Mouse (Mus musculus): ENCODE data around the gene Pigk. TPM values are rescaled to one million over a fixed set of nuclear protein-coding genes. Genes with fewer than 3 reads are reported as not detected.
"Not testable (repeated sequence)": the region's sequence is repeated elsewhere in the genome, so short reads cannot be mapped to it uniquely, and the experiment has no call there.

Pigk gene
- polyA plus RNA-seq, 1 experiment from 2014 or later = 37.1 TPM

DNA sequence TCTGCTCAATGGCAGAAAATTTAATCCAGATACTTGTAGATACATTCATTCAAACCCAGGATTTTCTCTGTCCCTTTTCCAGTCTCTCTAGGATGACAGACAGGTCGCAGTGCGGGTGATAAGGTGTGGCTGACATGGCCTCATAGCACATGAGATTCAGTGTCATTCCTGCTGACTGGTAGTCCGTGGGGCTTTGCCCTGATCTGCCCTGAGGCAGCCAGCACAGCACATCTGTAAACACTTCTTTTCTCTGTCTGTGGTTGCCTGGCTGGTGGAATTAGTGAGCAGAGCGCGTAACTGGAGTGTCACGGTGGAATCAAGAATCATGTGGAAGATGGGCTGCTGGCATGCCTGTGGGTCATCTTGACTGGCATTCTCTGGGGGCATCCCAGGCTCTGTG is 56.2 kb downstream of the Pigk start:
- H3K9me3 ChIP-seq = no peaks in the 10 kb centered on the region
- no peak for ATAC-seq (ENCODE audit: extremely low read depth, insufficient number of reproducible peaks, low FRiP score, low TSS enrichment)
- H3K4me2 ChIP-seq = no peak overlapping the region
- 76% methylated on average over 6 of the region's 6 CpGs for WGBS
- no peak overlapping the region for H3K9ac ChIP-seq
- no peak overlapping the region for H3K4me3 ChIP-seq
- H3K27ac ChIP-seq (replicated peaks) = no peak overlapping the region
- H3K27me3 ChIP-seq (replicated peaks) = no peaks in the 10 kb centered on the region
- H3K36me3 ChIP-seq = peaks cover 44% of the 10 kb centered on the region
- H3K4me1 ChIP-seq = peaks cover 10% of the 10 kb centered on the region

DNA sequence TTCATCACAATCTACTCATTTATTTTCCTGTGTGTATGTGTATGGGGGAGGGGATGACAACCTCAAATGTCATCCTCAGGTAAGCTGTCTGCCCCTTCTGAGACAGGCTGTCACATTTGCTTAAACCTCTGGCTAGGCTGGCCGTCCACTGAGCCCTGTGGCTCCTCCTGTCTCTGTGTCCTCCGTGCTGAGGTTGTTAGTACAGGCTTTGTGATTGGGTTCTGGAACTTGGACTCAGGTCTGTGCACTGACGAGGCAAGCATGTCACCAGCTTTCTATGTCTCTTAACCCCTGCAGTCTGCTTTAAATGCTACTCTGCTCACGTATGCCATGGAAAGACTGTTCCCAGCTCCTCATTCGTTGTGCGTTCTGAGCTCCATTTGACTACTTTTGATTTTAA is 62.5 kb downstream of the Pigk start:
- Histone ChIP-seq H3K4me1 (no peaks in the 10 kb centered on the region), H3K9me3 (no peaks in the 10 kb centered on the region), H3K36me3 (0 out of 2 replicates have a peak, but pooled peaks cover 9% of the 10 kb centered on the region), H3K9ac (no peak overlapping the region), H3K4me3 (no peak overlapping the region), H3K27me3 (replicated peaks) (no peaks in the 10 kb centered on the region), H3K27ac (replicated peaks) (no peak overlapping the region), H3K4me2 (no peak overlapping the region)
- 76% methylated on average over 6 of the region's 6 CpGs for WGBS
- ATAC-seq (ENCODE audit: extremely low read depth, insufficient number of reproducible peaks, low FRiP score, low TSS enrichment) = no peak

DNA sequence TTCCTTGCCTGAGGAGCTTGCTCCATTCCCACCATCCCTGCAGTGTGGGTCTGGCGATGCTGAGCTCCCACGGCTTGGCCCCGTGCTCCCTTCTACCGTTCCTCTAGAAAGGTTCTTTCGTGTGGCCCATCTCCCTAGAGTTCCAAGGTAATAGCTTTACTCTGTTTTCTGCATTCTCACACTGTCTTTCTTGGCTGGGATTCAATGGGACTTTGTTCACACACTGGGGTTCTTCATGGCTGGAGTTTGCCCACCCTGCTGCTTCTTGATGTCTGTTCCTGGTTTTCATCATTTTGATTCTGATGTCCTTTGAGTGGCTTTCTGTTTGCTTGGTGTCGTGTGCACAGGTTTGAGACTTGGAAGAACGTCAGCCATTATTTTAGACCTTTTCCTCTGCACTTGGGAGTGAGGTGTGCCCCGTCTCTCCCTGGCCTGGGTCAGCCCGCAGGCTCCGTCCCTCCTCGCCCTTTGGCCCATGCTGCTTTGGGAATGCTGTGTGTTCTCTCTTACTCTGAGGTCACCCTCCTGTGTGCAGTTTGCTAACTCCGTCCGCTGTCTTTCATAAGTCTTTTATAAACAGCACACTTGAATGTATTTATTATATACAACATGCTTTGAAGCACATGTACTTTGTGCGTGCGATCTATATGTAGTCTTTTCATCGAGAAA is 63.1 kb downstream of the Pigk start:
- H3K27ac ChIP-seq (replicated peaks) = no peak overlapping the region
- H3K4me1 ChIP-seq = no peaks in the 10 kb centered on the region
- 0 out of 2 replicates have a peak, but pooled peaks cover 4% of the 10 kb centered on the region for H3K36me3 ChIP-seq
- ATAC-seq (ENCODE audit: extremely low read depth, insufficient number of reproducible peaks, low FRiP score, low TSS enrichment) = no peak
- no peak overlapping the region for H3K9ac ChIP-seq
- H3K4me3 ChIP-seq = no peak overlapping the region
- no peaks in the 10 kb centered on the region for H3K9me3 ChIP-seq
- no peaks in the 10 kb centered on the region for H3K27me3 ChIP-seq (replicated peaks)
- 81% methylated on average over 16 of the region's 16 CpGs for WGBS
- no peak overlapping the region for H3K4me2 ChIP-seq

DNA sequence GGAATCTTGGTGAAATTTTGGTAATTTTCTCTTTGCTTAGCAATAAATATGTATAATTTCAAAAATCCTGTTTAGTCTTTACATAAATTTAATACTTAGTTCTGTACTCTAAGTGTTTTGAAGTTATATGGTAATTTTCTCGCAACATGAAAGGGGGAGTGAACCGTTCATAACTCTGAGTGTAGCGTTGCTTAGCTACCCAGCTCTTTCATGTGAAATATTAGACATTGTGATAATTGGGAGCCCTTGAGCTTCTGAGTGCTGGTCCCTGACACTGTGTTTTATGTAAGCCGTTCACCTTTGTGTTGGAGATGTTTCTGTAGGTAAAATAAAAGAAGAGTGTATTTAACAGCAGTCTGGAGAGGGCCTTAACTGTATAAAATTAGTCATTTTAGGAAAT is 65.9 kb downstream of the Pigk start:
- H3K36me3 ChIP-seq = no peaks in the 10 kb centered on the region
- H3K9ac ChIP-seq = no peak overlapping the region
- no peak overlapping the region for H3K4me2 ChIP-seq
- no peaks in the 10 kb centered on the region for H3K9me3 ChIP-seq
- no peaks in the 10 kb centered on the region for H3K27me3 ChIP-seq (replicated peaks)
- peaks cover 3% of the 10 kb centered on the region; the same call in 1 of the 2 replicates for H3K4me1 ChIP-seq
- H3K27ac ChIP-seq (replicated peaks) = no peak overlapping the region
- no peak for ATAC-seq (ENCODE audit: extremely low read depth, insufficient number of reproducible peaks, low FRiP score, low TSS enrichment)
- H3K4me3 ChIP-seq = no peak overlapping the region
- 85% methylated on average over 4 of the region's 4 CpGs for WGBS

DNA sequence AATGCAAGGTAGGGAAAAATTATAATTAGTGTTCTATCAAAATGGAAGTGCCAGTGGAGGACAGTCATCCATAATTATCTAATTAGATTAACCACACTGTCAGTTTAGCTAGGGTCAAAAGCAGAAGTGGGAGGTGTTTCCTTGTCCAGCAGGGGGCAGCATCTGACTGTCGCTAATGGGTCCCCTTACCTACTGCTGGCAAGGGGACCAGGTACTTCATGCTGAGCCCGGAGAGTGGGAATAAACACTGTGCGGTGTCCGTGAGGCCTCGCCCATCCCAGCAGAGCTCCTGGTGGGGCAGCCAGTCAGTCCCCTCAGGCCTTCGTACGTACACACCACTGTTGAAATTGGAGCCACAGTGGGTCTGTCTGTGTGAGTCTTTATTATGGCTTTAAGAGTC is 69.9 kb downstream of the Pigk start:
- Histone ChIP-seq H3K9ac (no peak overlapping the region), H3K4me3 (no peak overlapping the region), H3K9me3 (no peaks in the 10 kb centered on the region), H3K36me3 (peaks cover 13% of the 10 kb centered on the region), H3K27me3 (replicated peaks) (no peaks in the 10 kb centered on the region), H3K4me1 (peaks cover 3% of the 10 kb centered on the region; the same call in 1 of the 2 replicates), H3K27ac (replicated peaks) (no peak overlapping the region), H3K4me2 (no peak overlapping the region)
- no peak for ATAC-seq (ENCODE audit: extremely low read depth, insufficient number of reproducible peaks, low FRiP score, low TSS enrichment)
- 30% methylated on average over 7 of the region's 7 CpGs for WGBS

DNA sequence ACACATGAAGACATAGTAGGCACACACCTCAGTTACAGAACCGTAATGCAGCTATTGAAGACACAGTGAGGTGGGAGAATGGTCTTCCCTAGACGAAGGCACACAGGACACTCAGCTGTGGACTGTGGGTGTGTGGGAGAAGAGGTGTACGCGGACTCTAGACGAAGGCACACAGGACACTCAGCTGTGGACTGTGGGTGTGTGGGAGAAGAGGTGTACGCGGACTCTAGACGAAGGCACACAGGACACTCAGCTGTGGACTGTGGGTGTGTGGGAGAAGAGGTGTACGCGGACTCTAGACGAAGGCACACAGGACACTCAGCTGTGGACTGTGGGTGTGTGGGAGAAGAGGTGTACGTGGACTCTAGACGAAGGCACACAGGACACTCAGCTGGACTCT is 70.5 kb downstream of the Pigk start:
- H3K4me3 ChIP-seq; ATAC-seq (ENCODE audit: extremely low read depth, insufficient number of reproducible peaks, low FRiP score, low TSS enrichment); H3K4me1 ChIP-seq; H3K9me3 ChIP-seq; H3K27me3 ChIP-seq (replicated peaks); H3K4me2 ChIP-seq; H3K27ac ChIP-seq (replicated peaks); H3K9ac ChIP-seq: not testable (repeated sequence)
- 89% methylated on average over 10 of the region's 13 CpGs for WGBS
- H3K36me3 ChIP-seq = peaks cover 13% of the 10 kb centered on the region

DNA sequence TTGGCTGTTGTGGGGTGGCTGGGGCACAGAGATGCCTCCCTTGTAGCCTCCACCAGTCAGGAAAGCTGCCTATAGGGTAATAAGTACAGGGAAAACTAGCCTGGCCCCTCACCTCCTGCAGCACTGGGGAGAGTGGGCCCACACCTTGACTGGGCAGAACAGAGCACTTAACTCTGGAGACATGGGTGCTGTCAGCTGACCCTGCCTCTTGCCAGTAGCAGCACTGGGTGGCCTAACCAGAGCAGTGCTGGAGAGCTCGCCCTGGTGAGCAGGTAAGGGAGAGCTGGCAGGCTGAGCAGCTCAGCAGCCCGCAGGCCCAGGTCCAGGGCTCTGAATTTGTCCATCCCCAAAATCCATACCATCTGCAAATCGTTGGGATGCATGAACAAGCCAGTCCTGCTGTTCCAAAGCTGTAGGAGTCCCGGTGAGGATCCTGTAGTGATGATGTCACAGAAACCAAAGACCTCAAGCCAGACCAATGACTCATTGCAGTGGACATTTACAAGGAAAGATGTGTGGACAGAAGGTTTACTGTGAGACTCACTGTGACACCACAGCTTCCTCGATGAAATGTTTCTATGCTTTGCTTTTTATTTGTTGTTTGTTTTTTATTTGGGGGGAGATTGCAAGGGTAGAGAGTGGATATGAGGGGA is 74.5 kb downstream of the Pigk start:
- H3K9me3 ChIP-seq; H3K9ac ChIP-seq; H3K27me3 ChIP-seq (replicated peaks); H3K4me2 ChIP-seq; H3K27ac ChIP-seq (replicated peaks); H3K4me1 ChIP-seq; H3K4me3 ChIP-seq; ATAC-seq (ENCODE audit: extremely low read depth, insufficient number of reproducible peaks, low FRiP score, low TSS enrichment): not testable (repeated sequence)
- WGBS = 82% methylated on average over 5 of the region's 5 CpGs
- peaks cover 32% of the 10 kb centered on the region for H3K36me3 ChIP-seq

DNA sequence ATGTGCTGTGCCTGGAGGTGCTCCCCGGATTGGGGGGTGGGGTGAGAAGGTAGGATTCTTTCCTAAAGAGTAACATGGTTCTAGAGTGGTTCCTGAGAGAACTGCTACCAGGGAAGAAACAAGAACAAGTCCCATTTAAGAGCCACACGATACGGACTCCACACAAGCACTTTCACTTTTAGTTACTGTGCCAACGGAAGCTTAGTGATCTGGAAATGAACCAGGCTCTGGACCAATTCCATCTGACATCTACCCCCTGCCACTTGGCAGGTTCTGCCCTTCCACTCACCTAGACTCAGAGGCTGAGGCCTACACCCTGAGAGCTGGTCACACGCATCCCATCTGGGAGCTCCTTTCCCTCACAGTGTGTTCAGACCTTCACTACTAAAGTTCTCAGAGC is 78.7 kb downstream of the Pigk start:
- no peak overlapping the region for H3K9ac ChIP-seq
- no peak overlapping the region for H3K4me3 ChIP-seq
- no peak overlapping the region for H3K4me2 ChIP-seq
- peaks cover 6% of the 10 kb centered on the region; the same call in 1 of the 2 replicates for H3K9me3 ChIP-seq
- 89% methylated on average over 5 of the region's 5 CpGs for WGBS
- peaks cover 5% of the 10 kb centered on the region; the same call in 1 of the 2 replicates for H3K4me1 ChIP-seq
- no peak overlapping the region for H3K27ac ChIP-seq (replicated peaks)
- H3K36me3 ChIP-seq = peaks cover 32% of the 10 kb centered on the region
- no peaks in the 10 kb centered on the region for H3K27me3 ChIP-seq (replicated peaks)
- ATAC-seq (ENCODE audit: extremely low read depth, insufficient number of reproducible peaks, low FRiP score, low TSS enrichment) = no peak

DNA sequence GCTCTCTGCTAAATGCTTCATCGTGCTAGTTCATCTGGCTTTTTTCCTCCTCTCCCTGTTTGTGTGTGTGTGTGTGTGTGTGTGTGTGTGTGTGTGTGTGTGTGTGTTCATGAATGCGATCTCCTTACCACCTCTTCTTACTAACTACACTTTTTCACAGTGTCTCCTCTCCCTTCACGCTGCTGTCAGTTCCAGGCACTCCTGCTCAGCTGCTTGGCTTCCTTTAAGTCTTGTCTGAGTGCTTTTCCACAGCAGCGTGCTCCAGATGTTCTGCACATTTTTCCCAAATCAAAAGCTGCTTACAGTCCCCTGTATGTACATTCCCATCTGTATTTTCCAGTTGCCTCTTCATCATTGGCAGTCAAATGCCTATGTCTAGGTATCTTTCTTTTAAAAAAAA is 79.1 kb downstream of the Pigk start:
- Histone ChIP-seq H3K36me3 (peaks cover 31% of the 10 kb centered on the region), H3K27me3 (replicated peaks) (no peaks in the 10 kb centered on the region), H3K4me2 (no peak overlapping the region), H3K27ac (replicated peaks) (no peak overlapping the region), H3K9me3 (peaks cover 6% of the 10 kb centered on the region; the same call in 1 of the 2 replicates), H3K9ac (no peak overlapping the region), H3K4me3 (no peak overlapping the region), H3K4me1 (peaks cover 5% of the 10 kb centered on the region; the same call in 1 of the 2 replicates)
- 89% methylated on average over 4 of the region's 4 CpGs for WGBS
- no peak for ATAC-seq (ENCODE audit: extremely low read depth, insufficient number of reproducible peaks, low FRiP score, low TSS enrichment)

DNA sequence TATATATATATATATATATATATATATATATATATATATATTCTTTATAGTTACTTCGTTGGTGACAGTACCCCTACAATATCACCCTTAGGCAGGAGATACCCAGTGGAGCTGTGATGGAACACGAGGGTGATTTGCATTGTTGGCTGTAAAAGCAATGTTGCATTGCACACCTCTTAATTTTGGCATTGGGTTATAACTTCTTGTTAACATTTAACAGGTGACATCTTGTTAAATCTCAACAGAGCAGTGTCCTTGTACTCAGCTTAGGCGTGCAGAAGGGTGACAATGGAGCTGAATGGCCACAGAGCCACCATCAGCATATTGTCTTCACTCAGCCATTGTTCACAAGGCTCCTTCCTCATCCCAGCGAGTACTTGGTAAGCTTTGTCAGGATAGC is 82.3 kb downstream of the Pigk start:
- Histone ChIP-seq H3K36me3 (peaks cover 18% of the 10 kb centered on the region), H3K4me3 (no peak overlapping the region), H3K27ac (replicated peaks) (no peak overlapping the region), H3K9me3 (peaks cover 14% of the 10 kb centered on the region; the same call in 1 of the 2 replicates), H3K27me3 (replicated peaks) (no peaks in the 10 kb centered on the region), H3K9ac (no peak overlapping the region), H3K4me2 (no peak overlapping the region), H3K4me1 (peaks cover 5% of the 10 kb centered on the region; the same call in 1 of the 2 replicates)
- 88% methylated on average over 4 of the region's 4 CpGs for WGBS
- ATAC-seq (ENCODE audit: extremely low read depth, insufficient number of reproducible peaks, low FRiP score, low TSS enrichment) = no peak

DNA sequence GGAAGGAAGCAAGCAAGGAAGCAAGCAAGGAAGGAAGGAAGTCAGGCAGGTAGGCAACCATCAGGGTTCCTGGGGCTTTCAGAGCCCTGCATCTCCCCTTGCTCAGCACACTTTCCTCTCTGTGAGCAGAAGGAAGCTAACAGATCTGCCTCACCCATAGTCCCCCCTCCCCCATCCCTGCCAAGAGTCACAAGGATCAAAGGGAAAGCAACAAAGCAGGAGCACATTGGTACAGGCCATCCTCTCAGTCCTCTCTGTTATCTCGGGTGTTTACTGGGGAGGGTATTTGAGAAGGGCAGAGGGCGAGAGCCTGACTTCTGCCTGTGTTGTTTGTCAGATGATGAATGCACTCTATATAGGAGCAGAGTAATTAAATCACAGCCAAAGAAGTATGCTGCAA is 83.5 kb downstream of the Pigk start:
- Histone ChIP-seq H3K9ac (no peak overlapping the region), H3K9me3 (peaks cover 15% of the 10 kb centered on the region; the same call in 1 of the 2 replicates), H3K27me3 (replicated peaks) (no peaks in the 10 kb centered on the region), H3K27ac (replicated peaks) (no peak overlapping the region), H3K4me2 (no peak overlapping the region), H3K4me1 (peaks cover 5% of the 10 kb centered on the region; the same call in 1 of the 2 replicates), H3K4me3 (no peak overlapping the region), H3K36me3 (peaks cover 11% of the 10 kb centered on the region)
- WGBS = 28% methylated on average over 2 of the region's 2 CpGs
- no peak for ATAC-seq (ENCODE audit: extremely low read depth, insufficient number of reproducible peaks, low FRiP score, low TSS enrichment)

All from heart, embryonic 13.5 days (tissue).